Mouse (Mus musculus) left cerebral cortex, adult 2 months (tissue): ENCODE data around the gene Gipc2. TPM values are rescaled to one million over a fixed set of nuclear protein-coding genes. Genes with fewer than 3 reads are reported as not detected.

Experiments
- DNase-seq, 2 experiments: peaks; one replicate each; pipeline ENCODE4 v3.0.0; 2021 to 2022; ENCODE audit warnings: low spot score in 2 of 2, mixed read lengths in 1 of 2; ENCODE audit errors: extremely low spot score in 1 of 2
- H3K27ac ChIP-seq: fragments of 200-600 bp; 2 replicates; pipeline ENCODE4 v1.8.1; 2022
- H3K4me3 ChIP-seq: fragments of 200-600 bp; 2 replicates; pipeline ENCODE4 v1.8.1; 2022
- CTCF ChIP-seq: fragments of 200-600 bp; IDR thresholded peaks from 2 replicates; pipeline ENCODE4 v1.8.1; 2022; ENCODE audit warnings: antibody characterized with exemption, mild to moderate bottlenecking, moderate library complexity
- intact Hi-C: fragments of 180-260 bp; cut with DNase I; formaldehyde crosslinking; loops from one replicate; pipeline ENCODE4 v1.15.1; 2025
- long read RNA-seq, 2 experiments: library from polyadenylated mRNA; stranded (forward); transcript quantifications; one replicate each; pipeline ENCODE4 v2.0.0; 2021; ENCODE audit warnings: borderline mapping rate in 2 of 2
- total RNA-seq, 2 experiments: library from RNA; stranded (reverse); gene quantifications; 2 replicates each; pipeline ENCODE4 v1.2.3; 2021

Gipc2 gene
- total RNA-seq: 1 to 10 TPM; 2.8 to 3.2 TPM
- long read RNA-seq, experiment 1, partial matches to known transcripts: 0 of 5 reads
- long read RNA-seq, experiment 1, other reads (novel, unspliced or antisense): 2 of 5 reads
- long read RNA-seq, experiment 2, partial matches to known transcripts: 0 of 3 reads
- long read RNA-seq, experiment 2, other reads (novel, unspliced or antisense): 1 of 3 reads

DNA sequence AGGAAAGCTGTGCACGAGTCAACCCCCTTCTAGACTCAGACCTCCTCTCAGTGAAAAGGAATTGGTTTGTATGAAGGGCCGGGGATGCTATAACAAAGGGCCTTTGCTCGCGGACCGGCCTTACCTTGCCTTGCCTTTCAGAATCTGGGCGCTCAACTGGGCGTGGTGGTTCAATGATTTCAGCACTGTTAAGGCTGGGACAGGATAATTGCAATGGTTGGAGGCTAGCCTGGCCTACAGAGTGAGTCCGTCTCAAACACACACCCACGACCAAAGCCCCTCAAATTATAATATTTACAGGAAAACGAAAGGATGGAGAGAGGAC, at the start of gene Gipc2:
TSS of gene Gipc2 (minus strand) at position 132 of the 325 bp plus-strand sequence.
- H3K4me3 ChIP-seq: peak within 1 kb of the TSS; percentile 61
- intact Hi-C loops: no loop called here
- DNase-seq: no peak
- no peak for TF ChIP-seq CTCF
- no peak within 1 kb of the TSS; the same call in 1 of the 2 replicates for H3K27ac ChIP-seq

DNA sequence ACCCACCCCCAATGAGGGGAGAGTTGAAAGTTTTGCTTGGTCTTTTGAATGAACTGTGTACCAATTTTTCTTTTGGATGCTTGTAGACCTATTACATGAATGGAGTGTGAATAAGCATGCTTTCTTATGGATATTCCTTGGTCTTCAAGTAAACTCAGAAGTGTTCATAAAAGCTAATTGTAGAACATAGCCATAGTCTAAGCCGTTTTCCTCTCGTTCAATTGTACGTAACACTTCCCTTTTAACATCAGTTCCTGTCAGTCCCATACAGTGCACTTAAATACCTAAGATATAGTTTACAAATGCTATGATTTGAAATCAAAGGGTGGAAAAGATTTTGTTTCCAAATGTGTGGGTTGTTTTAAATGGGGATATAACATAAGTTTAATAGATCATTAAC, 47.4 kb upstream of the Gipc2 start:
- no peak for TF ChIP-seq CTCF
- intact Hi-C loops: no loop called here
- DNase-seq: no peak
- no peak overlapping the region for H3K4me3 ChIP-seq
- H3K27ac ChIP-seq: no peak overlapping the region

DNA sequence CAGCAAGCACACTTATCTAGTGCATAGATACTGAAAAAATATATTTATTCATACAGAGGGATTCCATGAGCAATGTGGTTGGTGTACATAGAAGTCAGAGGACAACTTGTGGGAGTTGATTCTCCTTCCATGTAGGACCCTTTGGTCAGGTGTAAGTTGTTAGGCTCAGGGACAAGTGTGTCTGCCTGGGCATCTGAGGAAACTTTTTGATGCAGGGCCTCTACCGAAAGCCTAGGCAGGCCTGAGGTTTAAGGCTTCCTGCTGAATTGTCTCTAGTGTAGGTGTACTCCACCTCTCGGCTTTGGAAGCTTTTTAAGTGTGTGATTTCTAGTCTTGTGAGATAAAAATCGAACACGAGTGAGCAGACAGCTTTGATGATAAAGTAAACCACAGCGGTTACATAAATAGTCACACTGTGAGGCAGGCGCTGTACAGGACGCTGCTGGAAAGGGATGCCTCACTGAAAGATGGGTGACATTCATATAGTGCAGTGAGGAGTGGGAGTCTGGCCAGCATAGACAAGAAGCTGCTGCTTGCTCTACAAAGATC, 45.8 kb upstream of the Gipc2 start:
- intact Hi-C loops: no loop called here
- no peak for DNase-seq
- Histone ChIP-seq H3K4me3 (peak overlapping the region; percentile 81), H3K27ac (no peak overlapping the region)
- no peak for TF ChIP-seq CTCF

DNA sequence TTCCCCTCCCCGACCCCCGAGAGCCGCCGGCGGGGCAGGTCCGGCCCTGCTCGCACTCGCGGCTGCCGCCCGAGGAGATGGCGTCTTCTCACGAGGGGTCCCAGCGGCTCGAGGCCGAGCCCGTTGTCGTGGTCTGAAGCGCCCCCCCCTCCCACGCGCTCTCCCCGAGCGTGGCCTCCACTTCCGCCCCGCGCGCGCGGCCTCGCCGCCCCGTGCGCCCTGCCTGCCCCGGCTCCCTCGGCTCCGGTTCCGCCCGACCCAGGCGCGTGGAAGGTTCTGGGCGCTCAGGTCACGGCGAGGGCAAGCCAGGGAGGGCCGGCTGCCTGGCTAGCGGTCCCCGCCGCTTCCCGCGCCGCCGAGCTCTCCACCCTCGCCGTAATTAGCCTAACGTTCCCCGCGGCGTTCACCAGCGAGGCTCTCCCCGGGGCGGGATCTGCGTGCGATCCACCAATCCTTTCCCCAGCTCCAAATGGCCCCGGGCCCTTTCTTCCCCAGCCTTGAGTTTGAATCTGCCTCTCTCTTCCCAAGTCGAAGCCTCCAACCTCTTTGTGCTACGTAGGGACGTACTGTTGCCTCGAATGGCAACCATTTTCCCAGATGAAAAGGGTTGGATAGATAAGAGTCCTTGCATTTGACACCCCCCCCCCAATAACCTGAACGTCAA, 44.8 kb upstream of the Gipc2 start:
- H3K4me3 ChIP-seq: peak overlapping the region; percentile 81
- peak; percentile 58 to 70 for DNase-seq
- no peak for TF ChIP-seq CTCF
- intact Hi-C loops: loop anchor here (1.0 kb wide), 2 partner anchors 18 to 100 kb away; no protein-coding TSS in a partner anchor
- peak overlapping the region; percentile 100 for H3K27ac ChIP-seq

DNA sequence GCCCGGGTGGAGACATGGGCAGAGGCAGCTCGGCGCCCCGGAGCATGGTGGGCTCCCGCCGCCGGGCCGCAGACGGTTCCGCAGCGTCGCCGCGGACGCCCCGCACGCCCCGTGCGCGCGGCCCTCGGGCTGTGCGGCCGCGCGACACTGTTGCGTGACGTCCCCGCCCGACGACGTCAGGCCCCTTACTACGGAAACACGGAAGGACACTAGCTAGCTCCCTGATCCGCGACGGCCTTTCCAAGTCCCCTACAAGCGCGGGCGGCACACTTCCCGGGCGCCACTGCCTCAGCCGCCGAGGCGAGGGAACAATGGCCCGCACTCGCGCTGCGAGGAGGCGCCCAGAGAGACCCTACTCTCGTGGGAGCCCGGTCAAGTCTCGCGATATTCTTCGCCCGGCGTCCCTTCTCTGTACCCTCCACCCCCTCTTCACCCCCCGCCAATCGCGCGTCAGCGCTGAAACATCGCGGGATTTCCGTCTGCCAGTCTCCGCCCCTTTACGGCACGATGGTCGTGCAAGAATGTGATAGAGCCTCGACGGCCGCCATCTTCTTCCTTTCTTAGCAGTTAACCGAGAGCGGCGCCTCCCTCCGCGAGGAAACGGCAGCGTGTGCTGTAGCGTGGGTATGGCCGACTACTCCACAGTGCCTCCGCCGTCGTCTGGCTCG, 44.1 kb upstream of the Gipc2 start, which contains the start of the genes Dnajb4 and Fubp1:
TSS of gene Dnajb4 (minus strand) at position 336 of the 668 bp plus-strand sequence.
TSS of gene Fubp1 (plus strand) at position 456 of the 668 bp plus-strand sequence.
- intact Hi-C loops: loop anchor here (1.0 kb wide), 2 partner anchors 17 to 99 kb away; no protein-coding TSS in a partner anchor
- peak within 1 kb of the TSS; percentile 81 for H3K4me3 ChIP-seq
- peak; percentile 99 to 100 for DNase-seq
- H3K27ac ChIP-seq: peak within 1 kb of the TSS; percentile 100
- no peak for TF ChIP-seq CTCF

DNA sequence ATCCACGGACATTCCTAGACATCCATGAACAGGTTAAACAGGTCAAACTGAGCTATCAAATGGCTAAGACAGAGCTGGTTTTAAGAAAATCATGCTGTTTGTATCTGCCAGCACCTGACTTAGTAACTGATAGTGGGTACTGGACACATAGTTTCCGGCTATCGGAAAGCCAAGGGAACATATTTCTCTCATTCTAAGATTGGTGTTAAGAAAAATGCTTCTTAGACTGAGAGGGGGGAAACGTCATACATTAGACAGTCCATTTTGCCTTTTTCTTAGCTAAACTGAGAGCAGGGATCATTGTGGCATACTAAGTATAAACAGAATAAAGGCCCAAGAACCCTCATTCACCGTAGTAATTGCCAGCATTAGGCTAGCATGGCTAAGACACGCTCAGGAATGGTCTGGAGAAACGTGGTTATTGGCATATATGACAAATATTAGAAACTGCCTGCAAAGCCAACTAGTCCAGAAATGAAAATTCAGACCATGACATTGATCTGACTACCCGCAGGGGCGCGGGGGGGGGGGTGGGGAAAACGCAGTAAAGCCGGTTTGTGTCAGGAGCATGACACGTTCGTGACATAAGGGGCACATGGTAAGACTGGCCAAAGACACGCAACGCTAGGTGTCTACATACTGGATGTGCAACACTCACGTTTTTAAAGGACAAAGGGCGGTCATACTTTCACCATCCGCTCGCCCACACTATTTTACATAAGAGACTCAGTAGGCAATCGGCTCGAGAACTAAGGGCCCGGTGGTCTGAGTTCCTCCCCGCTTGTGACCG, 43.3 kb upstream of the Gipc2 start:
- no peak for DNase-seq
- Histone ChIP-seq H3K27ac (peak overlapping the region; percentile 100), H3K4me3 (peak overlapping the region; percentile 81)
- intact Hi-C loops: no loop called here
- TF ChIP-seq CTCF: no peak; the same call in 1 of the 2 replicates

DNA sequence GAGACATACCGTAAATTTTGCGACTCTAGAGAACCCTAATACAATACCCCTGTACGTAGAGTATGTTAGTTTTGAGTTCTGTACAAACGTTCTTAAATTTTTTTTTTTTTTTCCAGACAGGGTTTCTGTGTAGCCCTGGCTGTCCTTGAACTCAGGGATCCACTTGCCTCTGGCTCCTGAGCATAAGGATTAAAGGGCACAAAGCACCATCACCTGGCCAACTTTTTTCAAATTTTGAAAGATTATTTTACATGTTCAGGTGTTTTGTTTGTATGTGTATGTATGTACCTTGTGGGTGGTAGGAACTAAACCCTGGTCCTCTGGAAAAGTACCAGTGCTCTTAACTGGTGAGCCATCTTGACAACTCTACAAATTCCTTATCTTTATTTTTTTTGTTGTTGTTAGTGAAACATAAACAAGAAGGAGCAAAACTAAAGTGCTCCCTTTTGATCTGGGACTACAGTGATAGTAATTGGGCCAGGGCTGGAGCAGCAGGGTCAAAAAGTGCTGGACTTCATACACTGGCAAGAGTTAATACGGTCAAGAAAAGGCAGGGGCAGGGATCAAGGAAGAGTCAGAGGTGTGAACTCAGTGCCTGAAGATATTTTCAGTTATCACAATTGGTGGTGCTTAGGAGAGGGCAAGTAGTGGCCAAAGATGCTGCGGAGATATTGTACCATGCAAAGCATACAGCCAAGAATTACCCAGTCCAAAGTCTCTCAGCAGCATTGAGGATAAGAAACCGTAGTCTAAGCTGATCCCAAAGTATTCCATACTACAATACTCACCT, 42.3 kb upstream of the Gipc2 start:
- H3K4me3 ChIP-seq: peak overlapping the region; percentile 81
- no peak for TF ChIP-seq CTCF
- H3K27ac ChIP-seq: no peak overlapping the region
- no peak for DNase-seq
- intact Hi-C loops: no loop called here

DNA sequence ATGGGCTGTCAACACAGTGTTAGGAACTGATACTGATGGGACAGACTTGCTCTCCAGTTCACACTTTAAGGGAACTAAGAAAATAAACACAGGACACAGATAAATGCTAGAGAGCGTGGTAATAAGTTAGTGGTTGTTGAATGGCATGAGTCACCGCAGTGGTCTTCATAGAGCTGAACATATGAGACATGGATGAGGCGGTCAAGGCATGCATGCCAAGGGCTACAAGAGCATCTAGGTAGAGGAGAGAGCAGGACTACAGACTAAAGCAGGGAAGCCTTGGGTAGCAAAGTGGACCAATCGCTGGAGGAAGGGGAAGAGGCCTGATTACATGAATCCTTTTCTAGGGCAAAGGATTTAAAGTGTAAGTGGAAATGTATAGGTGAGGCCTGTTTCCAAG, 41.1 kb upstream of the Gipc2 start:
- DNase-seq: no peak
- intact Hi-C loops: no loop called here
- no peak for TF ChIP-seq CTCF
- Histone ChIP-seq H3K4me3 (no peak overlapping the region), H3K27ac (no peak overlapping the region)

DNA sequence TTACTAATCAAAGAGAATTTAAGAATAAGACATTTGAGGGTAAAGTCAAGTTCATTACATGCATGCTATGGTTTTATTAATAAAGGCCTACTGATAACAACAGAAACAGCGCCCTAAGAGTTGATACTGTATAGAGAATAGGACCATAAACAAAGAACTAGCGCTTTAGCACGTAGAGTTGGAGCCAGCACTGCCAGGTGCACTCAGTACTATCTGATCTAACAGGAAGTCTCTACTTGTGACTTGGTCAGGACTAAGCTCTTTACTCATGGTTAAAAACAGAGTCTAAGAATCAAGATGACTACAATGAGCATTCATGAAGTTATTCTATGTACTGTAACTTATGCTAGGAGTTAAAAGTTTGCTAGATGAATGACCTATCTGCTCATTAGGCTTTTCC, 38.5 kb upstream of the Gipc2 start:
- H3K27ac ChIP-seq: no peak overlapping the region
- H3K4me3 ChIP-seq: no peak overlapping the region
- DNase-seq: no peak
- no peak for TF ChIP-seq CTCF
- intact Hi-C loops: no loop called here

DNA sequence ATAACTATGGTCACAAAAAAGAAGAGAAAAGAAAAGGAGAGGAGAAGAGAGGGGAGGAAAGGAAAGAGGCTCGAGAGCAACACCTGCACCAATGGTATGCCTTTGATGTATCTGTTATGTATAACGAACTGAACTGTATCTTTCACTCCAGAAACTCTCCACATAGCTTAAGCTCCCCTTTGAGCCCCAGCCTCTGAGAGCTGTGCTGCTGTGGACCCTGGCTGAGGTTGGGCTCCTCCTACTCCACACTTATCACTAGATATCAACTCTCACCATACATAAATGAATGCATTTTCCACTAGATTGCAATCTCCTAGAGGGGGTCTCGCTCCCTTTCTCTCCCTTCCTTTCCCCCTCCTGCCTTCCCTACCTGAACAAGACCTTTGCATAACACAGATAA, 38.0 kb upstream of the Gipc2 start:
- no peak for TF ChIP-seq CTCF
- Histone ChIP-seq H3K27ac (no peak overlapping the region), H3K4me3 (no peak overlapping the region)
- intact Hi-C loops: no loop called here
- DNase-seq: no peak

DNA sequence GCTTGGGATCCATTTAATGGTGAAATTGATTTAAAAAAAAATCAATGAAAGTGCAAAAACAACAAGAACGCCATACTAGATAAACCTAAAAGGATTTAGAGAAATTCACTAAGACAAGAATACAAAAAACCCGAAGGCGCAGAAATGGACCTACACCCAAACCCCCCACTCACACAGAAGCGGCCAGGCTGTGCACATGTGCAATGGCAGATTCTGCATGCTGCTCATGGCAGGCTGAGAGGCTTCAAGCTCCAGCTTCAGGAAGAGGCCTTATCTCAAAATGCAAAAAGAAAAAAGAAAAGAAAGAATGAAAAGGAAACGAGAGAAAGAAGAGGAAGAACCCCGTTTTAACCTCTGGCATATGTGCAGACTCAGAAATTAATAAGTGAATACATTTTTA, 37.4 kb upstream of the Gipc2 start:
- H3K27ac ChIP-seq: no peak overlapping the region
- no peak overlapping the region for H3K4me3 ChIP-seq
- DNase-seq: no peak
- intact Hi-C loops: no loop called here
- no peak for TF ChIP-seq CTCF
